Mouse (Mus musculus): Measurements from ENCODE around the gene Tusc2. TPM values are rescaled to one million over a fixed set of nuclear protein-coding genes. Genes with fewer than 3 reads are reported as not detected.

The Tusc2 gene
- polyA plus RNA-seq, 1 experiment = 50.6 TPM

DNA sequence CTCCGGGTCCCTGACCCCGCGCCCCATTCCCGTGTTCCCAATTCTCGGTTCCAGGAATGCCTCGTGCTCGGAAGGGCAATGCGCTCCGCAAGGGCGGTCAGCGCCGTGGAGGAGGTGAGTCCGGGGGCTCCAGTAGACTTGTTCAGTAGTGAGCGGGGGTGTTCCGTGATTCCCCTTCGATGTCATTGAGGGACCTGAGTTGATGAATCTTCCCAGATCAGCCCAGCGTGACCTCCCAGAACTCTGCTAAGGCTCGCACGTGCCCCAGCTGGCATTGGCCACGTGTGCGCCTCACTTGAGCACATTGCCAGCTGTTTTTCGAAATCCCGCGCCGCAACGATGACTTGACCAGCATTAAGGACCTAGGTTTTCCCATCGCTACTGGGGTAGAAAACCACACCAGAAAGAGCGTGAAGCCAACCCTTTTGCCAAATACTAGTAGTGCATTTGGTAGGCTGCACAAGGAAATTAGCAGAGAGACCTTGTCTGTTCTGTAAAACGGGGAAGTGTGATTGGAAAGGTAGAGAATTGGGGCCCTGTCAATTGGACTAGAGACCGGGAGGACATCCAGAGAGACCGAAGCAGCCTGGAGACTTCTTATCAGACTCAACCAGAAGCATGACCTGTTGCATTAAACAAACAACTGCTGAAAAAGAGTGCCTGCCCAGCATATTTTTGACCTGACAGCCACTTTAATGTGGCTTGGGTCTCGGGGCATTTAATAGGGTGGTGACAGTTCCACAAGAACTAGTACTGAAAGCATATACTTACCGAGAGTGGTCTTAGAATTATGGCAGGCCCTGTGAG lies 25.0 kb downstream of the Tusc2 start:
- no peak for DNase-seq (ENCODE audit: low spot score)

DNA sequence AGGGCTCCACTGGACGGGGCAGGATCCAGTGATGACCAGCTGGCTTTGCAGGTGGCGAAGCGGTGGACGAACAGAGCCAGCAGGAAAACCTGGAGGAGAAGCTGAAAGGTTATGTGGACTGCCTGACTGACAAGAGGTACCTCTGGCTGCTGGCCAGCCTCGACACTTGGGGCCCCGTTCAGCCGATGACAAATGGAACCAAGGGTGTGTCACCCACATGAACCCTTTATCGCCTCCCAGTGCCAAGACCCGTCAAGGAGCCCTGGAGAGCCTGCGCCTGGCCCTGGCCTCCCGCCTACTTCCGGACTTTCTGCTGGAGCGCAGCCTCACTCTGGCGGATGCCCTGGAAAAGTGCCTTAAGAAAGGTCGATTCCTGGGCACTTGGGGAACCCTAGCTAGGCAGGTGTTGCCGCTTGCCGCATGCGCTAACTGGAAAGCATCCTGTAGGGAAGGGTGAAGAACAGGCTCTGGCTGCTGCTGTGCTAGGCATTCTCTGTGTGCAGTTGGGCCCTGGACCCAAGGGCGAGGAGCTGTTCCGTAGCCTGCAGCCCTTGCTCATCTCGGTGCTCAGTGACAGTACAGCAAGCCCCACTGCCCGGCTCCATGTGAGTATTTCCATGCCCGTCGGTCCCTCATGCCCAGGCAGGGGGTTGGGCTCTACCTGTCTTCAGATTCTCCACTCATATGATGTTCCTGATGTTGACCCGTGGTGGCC lies 27.2 kb downstream of the Tusc2 start:
- no peak for DNase-seq (ENCODE audit: low spot score)

DNA sequence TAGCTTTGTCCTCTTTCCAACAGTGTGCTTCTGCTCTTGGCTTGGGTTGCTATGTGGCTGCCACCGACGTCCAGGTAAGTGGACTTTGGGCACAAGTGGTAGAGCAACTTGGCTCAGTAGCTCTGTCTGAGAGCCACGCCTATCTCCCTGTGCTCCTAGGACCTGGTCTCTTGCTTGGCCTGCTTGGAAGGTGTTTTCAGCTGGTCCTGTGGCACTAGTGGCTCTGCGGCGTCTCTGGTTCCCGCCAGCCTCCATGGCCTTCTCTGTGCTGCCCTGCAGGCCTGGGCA lies 27.7 kb downstream of the Tusc2 start:
- no peak for DNase-seq (ENCODE audit: low spot score)

DNA sequence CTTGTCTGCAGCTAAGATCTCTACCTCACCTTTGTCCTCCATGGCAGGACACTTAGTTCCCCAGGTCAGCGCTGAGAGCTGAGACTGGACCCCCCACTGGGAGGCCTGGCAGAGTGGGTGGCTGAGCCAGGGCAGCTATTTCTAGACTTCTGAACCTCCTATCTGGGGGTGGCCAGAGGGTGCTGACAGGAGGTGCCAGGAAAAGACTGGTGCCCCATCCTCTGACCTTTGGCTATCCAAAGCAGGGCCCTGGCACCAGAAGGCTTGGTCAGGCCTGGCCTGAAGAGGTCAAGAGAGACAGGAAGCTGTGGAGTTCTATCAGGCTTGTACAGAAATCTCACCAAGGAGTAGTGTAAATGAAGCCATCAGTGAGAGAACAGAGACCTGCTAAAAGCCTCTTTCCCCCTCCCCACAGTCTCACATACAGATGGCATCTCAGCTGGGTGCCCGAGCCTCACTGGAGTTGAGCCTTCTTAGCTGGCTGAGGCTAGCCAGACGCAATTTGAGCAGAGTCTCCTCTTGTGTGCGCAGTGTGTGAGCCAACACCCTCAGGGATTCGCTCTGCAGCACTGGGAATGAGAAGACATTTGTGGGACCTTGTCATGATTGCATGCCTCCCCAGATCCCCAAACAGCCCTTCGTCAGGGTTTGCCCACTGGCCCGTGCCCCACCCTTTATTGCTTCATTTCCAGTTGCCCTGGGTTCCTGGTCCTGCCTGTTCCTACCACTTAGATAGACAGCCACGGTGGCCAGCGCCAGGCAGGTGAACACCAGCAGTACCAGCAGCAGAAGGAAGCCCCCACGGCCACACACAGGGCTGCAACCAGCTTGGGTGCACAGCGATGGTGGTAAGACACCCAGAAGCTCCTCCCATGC lies 30.3 kb downstream of the Tusc2 start:
- no peak for DNase-seq (ENCODE audit: low spot score)

DNA sequence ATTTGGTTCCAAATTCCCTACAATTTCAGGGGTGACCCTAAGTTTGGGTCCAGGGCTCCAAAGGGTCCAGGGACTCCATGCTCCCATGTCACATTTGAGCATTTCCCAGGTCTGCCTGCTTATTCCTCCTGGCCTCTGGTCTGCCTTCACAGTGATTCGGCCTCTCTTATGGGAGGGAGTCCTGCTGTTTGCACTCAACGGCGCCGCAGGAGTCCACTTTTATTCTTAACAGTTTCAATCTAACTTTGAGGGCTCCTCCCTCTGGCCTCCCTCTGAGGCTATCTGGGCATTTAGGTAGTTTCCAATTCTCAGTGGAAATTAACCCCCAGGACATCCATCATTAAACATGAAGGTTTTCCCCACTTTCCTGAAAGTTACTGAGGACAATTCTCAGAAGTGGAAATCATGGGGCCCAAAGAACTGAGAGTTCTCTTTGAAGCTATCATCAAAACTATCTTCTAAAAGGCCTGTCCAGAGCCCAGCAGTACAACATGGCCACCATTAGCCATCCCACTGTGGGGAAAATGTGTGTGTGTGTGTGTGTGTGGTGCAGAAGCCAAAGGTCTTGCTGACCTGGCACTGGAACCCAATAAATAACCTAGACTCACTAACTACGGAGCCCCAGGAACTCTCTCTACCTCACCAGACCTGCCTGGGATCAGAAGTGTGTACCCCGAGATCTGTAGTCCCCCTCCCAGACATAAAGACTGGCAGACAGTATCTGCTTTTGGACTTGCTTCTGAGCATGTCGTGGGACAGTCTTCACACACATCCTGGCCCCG lies 31.4 kb downstream of the Tusc2 start:
- no peak for DNase-seq (ENCODE audit: low spot score)

DNA sequence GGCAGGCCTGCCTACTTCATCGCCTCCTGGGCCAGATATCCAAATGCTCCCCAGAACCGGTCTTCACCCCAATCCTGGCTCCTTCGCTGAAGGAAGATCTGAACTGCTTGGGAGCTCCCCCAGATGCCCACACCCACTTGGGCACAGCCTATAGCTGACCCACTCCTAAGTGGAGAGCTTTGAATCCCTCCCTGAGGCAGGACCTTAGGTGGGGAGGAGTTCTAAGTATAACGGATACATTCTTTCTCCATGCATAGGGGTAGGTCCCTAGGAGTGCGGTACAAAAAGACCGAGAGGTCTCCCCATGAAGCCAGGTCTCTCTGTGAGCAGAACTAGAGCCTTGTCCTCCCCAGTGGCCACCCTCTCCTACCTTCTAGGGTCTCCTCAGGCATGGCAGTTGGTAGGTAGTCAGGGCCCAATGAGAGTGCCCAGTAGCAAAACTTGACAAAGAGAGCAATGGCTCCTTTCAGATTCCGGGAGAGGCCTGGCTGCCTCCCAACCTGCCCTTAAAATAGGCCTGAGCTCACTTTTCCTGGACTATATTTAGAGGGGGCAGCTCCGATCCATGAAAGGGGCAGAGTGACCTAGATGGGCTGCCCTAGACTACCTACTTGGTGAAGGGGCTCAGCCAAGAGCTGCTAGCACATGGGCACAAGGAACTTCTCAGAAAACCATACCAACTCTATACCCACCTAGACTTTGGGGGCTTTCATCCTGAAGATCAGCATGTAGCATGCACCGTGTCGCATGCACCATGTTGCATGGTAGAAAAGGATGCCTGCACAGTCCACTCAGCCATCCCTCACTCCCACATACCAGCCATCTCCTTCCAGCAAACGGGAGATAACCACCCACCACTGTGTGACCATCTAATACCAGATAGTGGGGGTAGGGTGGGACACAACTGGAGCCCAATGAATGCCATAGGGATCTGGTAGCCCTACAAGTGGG lies 33.8 kb downstream of the Tusc2 start:
- DNase-seq (ENCODE audit: low spot score) = no peak

DNA sequence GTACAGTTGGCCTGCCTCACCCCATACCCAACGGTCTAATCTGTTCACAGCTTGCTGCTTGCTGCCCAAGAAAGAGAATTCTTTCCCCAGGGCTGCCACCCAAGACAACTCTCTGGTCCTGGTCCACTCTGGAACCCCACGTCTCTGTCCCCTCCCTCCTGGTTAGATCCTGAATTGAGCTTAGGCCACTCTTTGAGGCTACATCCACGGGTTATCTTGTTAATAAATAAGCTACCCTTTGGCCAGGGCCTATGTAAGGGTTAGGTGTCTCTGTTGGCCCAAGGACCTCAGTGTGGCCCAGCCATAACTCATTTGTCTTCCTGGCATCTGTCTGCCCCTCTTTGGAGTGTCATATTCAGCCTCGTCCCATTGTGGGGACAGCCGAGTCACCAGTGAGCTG lies 35.3 kb downstream of the Tusc2 start:
- DNase-seq (ENCODE audit: low spot score) = no peak

DNA sequence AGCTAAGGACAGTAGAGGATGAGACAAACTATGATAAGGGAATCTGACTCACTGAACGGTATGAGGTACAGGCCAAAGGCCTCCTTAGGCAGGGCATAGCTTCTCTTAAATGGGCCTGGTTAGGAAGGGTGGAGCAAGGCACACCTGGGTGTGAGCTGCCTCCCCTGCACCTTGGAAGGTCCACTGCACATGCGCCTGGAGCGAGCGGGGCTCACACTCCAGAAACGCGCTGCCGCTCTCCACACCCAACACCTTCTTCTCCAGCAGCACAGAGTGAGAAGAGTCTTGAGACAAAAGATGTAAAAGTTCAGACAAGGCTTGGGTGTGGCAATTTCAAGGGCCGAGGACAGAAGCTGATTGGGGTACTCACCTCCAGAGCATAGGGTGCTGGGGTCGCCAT lies 36.4 kb downstream of the Tusc2 start:
- DNase-seq (ENCODE audit: low spot score) = no peak

DNA sequence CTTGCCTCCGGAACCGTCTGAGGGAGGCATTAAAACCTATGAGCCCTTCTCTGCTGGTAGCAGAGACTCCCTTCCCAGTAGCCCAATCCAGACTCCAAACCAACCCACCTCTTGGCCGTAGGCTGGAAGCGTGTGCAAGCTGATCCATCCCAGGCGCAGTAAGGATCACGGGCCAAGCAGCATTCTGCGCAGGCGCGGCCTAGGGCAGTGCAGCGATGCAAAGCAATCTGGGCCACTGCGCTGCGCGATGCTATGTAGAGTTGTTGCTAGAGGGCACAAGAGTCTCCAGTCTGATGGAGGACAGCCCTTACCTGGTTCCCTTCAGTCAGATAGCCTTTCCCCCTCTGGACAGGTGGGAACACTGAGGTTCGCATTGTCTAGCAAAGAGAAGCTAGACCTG lies 36.8 kb downstream of the Tusc2 start:
- DNase-seq (ENCODE audit: low spot score) = no peak

DNA sequence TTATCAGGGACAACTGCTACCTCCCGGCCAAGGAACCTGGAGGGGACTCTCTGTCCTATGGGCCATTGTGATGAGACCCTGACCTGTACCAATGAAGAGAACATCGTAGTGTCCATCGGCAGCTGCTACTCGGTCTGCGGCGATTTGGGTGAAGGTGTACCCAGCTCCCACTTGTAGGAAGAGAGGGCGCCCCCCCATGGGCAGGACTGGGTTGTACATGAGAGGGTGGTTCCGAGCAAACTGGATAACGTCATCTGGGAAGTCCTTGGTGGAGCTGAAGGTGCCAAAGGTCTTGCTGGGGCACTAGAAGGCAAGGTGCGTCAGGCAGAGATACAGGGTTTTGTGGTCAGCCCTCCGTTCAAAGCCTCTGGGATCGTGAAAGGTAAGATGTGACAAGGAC lies 37.7 kb downstream of the Tusc2 start:
- DNase-seq (ENCODE audit: low spot score) = no peak

DNA sequence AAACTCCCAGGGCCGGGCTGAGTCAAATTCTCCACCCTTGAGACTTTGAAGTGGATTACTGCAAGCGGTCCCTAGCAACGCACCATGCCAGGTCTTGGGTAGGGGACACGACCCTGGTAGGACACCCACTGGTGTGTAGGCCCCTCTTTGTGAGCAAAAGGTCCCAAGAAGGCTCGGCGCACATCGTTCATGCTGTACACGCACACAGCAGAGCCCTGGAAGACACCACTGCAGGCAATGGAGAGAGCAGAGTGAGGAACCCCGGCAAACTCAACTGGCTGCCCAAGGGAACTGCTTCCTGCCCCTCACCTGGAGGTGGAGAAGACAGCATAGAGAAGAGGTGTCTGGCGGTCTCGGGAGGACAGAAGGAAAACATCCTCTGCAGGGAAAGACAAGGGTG lies 38.2 kb downstream of the Tusc2 start:
- DNase-seq (ENCODE audit: low spot score) = no peak

DNA sequence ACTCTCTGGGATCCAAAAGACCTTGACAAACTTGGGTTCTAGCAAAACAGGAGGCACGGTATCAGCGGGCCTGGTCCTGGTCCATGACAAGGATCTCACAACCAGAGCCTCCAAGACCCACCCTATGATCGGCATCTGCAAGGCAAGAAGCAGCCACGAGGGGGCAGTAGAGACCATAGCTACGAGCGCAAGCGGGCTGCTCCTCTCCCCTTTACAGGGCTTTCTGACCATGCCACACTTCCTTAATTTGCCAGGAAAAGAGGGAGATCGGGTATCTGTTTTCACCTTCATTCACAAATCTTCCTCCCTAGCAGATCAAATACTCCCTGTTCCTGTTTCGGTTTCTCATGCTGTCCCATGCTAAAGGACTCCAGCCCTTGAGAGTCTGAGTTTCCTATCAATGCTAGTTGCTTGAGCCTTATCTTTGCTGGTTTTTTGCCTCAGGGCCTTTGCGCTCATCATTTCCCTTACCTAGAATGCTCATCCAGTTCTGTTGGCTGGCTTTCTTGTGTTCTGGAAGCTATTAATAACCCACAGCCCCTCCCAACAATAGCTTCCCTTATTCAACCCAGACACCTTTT lies 39.1 kb downstream of the Tusc2 start:
- DNase-seq (ENCODE audit: low spot score) = peak; percentile 89

DNA sequence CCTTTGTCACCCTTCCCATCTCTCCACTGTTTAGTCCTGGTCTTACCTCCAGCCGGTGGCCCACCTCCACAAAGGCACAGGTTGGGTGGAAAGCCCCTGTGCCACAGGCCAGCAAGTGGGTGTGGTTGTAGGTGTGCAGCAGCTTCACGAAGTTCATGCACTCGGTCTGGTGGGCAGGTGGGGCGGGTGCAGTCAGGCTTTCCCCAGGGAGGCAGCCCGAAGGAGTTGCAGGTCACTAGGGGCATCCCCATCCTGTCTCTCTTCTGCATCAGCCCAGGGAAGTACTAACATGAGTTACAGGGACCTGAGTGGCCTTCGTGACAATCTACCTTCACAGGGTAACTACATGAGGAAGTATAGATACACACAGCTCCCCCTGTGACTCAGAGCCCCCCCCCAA lies 40.2 kb downstream of the Tusc2 start:
- DNase-seq (ENCODE audit: low spot score) = no peak

DNA sequence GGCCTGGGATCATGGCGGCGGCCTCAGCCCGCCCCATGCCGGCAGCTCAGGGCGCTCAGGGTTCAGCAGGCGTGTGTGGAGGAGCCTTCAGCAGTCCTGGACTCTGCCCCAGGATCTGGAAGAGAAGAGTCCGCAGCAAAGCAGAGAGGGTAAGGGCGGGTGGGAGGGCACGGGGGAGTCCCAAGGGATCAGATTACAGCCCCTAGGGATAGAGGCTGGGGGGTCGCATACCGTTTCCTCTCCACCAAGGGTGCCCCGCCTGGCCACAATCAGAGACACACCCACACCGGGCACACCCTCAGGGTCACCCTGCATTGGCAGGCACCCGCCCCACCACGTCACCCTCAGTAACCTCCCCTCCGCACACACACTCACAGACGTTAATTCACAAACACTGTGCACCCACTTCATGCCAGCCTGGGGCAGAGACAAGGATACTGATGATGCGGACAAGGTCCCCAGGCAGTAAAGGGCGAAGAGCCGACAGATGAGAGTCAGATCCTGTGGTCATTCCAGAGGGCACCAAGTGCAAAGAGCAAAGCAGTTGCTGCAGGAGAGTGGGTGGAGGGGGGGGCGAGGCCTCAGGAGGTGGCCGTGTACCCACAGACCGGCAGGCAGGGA lies 42.1 kb downstream of the Tusc2 start:
- no peak for DNase-seq (ENCODE audit: low spot score)

DNA sequence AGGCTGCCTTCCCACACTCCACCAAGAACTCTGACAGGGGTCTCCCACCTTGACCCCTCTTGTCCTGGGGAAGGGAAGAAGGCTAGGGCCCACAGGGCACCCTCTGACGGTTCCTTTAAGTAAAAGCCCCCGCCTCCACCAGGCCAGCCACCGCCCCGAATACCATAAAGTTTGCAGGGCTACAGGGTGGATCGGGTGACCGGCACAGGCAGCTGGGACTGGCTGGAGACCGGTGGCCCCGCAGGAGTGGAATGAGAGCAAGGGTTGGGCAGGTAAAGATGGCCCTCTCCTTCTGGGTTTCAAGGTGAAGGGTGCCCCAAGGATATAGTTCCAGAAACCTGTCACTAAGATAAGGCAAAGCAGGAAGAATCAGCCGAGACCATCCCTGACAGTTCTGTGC lies 43.5 kb downstream of the Tusc2 start:
- DNase-seq (ENCODE audit: low spot score) = no peak

DNA sequence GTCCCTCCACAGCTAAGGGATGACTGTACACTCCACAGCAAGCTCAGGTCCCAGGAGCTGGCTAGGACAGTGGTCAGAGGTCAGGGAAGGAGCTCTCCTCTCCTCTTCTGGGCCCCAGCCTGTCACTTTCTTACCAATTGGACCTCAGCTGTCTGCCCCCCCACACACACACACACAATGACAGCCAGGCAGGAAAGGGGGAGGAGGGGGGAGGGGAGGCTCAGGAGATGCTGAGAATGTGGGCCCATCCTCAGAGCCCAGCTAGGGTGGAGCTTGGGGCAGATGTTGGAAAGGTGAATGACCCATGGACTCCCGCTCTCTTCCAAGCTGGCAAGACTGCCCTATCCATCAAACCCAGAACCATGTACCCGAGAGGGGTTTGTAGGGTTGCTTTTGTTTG lies 44.0 kb downstream of the Tusc2 start:
- DNase-seq (ENCODE audit: low spot score) = no peak

DNA sequence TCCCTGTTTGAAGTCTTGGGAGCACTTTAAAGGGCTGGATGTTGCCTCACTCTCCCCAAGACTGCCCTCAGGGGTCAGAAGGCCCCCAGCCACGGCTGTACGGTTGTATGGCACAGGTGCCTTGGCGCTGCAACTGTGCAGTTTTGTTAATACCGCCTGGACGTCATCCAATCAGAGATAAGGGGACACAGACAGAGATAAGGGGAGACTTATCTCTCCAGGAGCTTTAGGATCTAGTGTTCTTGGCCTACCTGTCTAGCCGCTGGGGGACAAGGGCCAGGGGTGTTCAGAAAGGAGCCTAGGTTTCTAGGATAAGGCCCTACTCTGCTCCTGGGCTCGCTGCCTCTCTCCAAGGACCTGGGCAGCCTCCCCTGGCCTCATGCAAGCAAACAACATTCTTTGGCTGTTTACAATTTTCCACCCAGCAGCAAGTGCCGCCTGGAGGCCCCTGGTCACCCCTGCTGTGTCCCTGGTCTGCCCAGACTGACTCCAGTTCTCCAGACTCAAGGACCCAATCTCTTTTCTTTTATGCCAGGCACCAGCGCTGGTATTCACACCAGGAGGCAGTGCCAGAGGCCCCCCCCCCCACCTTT lies 44.7 kb downstream of the Tusc2 start:
- no peak for DNase-seq (ENCODE audit: low spot score)

DNA sequence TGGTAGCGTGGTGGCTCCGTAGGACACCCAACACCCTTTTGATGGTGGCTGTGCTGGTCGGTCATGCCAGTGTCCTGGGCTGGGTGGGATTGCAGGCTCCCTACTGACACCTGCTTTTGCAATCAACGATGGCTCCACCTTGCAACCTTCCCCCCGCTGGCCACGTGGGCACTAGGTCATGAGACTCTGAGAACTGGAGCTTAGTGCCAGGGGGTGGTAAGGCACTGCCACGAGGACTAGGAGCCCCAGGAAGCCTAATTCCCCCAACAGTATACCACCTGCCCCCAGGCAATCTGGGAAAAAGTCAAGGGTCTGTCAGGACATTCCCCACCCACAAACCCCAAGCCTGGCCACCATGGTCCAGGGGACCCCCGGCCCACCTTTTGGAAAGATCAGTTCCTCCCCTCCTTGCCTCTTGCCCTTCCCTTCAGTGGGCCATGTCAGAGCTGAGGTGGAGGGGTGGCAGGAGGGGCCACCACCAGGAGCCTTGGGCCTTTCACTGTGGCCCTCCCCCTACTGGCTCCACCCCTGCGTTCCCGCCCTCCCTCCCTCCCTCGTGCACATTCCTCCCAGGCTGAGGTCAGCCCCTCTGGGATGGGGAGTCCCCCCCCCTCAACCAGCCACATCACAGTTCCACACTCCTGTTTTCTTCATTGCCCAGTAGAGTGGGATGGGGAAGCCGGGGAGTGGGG lies 45.8 kb downstream of the Tusc2 start, which contains the start of gene Sema3b:
Gene Sema3b (minus strand): TSS at position 489 of the 692 bp plus-strand sequence.
- DNase-seq (ENCODE audit: low spot score) = no peak

DNA sequence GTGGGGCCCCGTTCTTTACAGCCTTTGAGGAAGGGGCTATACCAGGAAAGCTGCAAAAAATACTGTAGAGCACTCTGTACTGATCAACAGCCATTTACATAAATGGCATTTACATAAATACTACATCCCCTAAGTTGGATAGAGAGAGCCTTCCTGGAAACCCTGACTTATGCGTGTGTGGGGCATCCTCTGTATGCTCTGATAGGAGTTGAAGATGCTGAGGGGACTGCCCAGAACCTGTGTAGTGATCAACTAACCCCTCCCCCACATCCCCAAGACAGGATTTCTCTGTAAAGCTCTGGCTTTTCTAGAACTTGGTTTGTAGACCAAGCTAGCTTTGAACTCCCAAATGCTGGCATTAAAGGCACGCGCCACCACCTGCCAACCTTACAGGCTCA lies 46.4 kb downstream of the Tusc2 start:
- no peak for DNase-seq (ENCODE audit: low spot score)
